Comparison of ENCODE assay signal across 23 mouse cellular contexts in genomic region chr11:9025211-9025610, GRCm38 (mm10). TPM values are rescaled to one million over a fixed set of nuclear protein-coding genes. Genes with fewer than 3 reads are reported as not detected.
"Had no signal": no experiment of that assay in that cellular context is flagged by ENCODE, and none has a peak within 500 bp of the region (broad histone marks: within the 10 kb centered on the region; RNA-seq: fewer than 3 reads in every experiment).

No protein-coding gene starts in this region.

- H3K9me3 ChIP-seq: kidney, embryonic 15.5 days; limb, embryonic 10.5 days; liver, embryonic 15.5 days; megakaryocyte, embryonic 14.5 days; midbrain, embryonic 15.5 days; neural tube, embryonic 12.5 days; stomach, embryonic 15.5 days had no signal

- ATAC-seq: midbrain, embryonic 15.5 days had no signal

- H3K4me3 ChIP-seq: kidney, embryonic 15.5 days; left cerebral cortex, adult 2 months; limb, embryonic 10.5 days; liver, embryonic 15.5 days; megakaryocyte, embryonic 14.5 days; midbrain, embryonic 15.5 days; neural tube, embryonic 12.5 days; stomach, embryonic 15.5 days had no signal

- DNase-seq: kidney, postnatal 14 days; lung, embryonic 14.5 days; lung, postnatal 10 days; lung, postnatal 4 days; right cerebral cortex, postnatal 4 days; thymus, adult 2 months; thymus, postnatal 25 days had no signal

- H3K27ac ChIP-seq: kidney, embryonic 15.5 days; left cerebral cortex, adult 2 months; limb, embryonic 10.5 days; liver, embryonic 15.5 days; midbrain, embryonic 15.5 days; neural tube, embryonic 12.5 days; stomach, embryonic 15.5 days had no signal

- H3K9ac ChIP-seq: kidney, embryonic 15.5 days; liver, embryonic 15.5 days; lung, embryonic 14.5 days; midbrain, embryonic 15.5 days; neural tube, embryonic 12.5 days; stomach, embryonic 15.5 days had no signal

- H3K4me2 ChIP-seq: kidney, embryonic 15.5 days; liver, embryonic 11.5 days; liver, embryonic 15.5 days; lung, embryonic 14.5 days; midbrain, embryonic 11.5 days; midbrain, embryonic 15.5 days; neural tube, embryonic 12.5 days; stomach, embryonic 15.5 days had no signal

- H3K4me1 ChIP-seq: kidney, embryonic 15.5 days; limb, embryonic 10.5 days; liver, embryonic 15.5 days; megakaryocyte, embryonic 14.5 days; midbrain, embryonic 15.5 days; neural tube, embryonic 12.5 days; stomach, embryonic 15.5 days had no signal

- H3K36me3 ChIP-seq: kidney, embryonic 15.5 days; limb, embryonic 10.5 days; liver, embryonic 15.5 days; midbrain, embryonic 15.5 days; neural tube, embryonic 12.5 days; stomach, embryonic 15.5 days had no signal

- H3K27me3 ChIP-seq: liver, embryonic 15.5 days; midbrain, embryonic 15.5 days; neural tube, embryonic 12.5 days; stomach, embryonic 15.5 days had no signal

RNA-seq across cellular contexts. Expression of gene Gm11992, which starts 23.2 kb away (rescaled TPM):
- total RNA-seq: monocyte, adult 5-6 weeks had no signal

RNA-seq across cellular contexts. Expression of gene Sun3, which starts 23.6 kb away (rescaled TPM):
- total RNA-seq: left cerebral cortex, postnatal 14 days; monocyte, adult 5-6 weeks; neutrophil, adult 5-6 weeks had no signal
- polyA plus RNA-seq: kidney, embryonic 15.5 days; limb, embryonic 10.5 days; limb, embryonic 14.5 days; liver, embryonic 11.5 days; liver, embryonic 15.5 days; lung, embryonic 14.5 days; midbrain, embryonic 11.5 days; midbrain, embryonic 15.5 days; neural tube, embryonic 12.5 days; spleen, adult 2 months; thymus, adult 2 months had no signal

RNA-seq across cellular contexts. Expression of gene Pkd1l1, which starts 52.1 kb away (rescaled TPM):
- total RNA-seq: layer of hippocampus, postnatal 25 days; monocyte, adult 5-6 weeks; neutrophil, adult 5-6 weeks had no signal
- polyA plus RNA-seq: limb, embryonic 10.5 days; midbrain, embryonic 11.5 days had no signal
